Mouse (Mus musculus): Measurements from ENCODE around the gene Rab43. TPM values are rescaled to one million over a fixed set of nuclear protein-coding genes. Genes with fewer than 3 reads are reported as not detected.
A peak's percentile ranks its signal among the peaks of the same experiment; 100 is the strongest.

Gene Rab43
- polyA plus RNA-seq, 1 experiment: 77.6 TPM

DNA sequence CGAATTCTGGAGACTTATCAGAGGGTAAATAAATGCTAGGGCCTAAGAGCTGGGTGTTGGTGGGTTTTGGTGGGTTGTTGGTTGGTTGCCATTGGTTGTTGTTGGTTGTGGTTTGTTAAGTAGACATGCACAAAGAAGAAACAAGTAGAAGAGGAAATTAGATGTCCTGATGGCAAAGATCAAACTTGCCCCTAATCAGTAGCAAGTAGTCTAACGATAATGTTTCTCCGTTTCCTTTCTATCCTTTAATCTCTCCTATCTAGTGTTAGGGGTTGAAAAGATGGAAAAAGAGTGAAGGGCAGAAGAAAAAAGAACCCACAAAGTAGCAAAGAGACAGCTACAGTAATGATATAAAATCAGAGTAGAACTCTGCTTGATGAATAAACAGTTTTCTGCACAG lies 67.3 kb downstream of the Rab43 start:
- no peaks in the 10 kb centered on the region for H3K27me3 ChIP-seq (replicated peaks)
- no peaks in the 10 kb centered on the region for H3K9me3 ChIP-seq
- TF ChIP-seq GATA1 (IDR thresholded peaks at IDR 0.05; ENCODE audit: borderline replicate concordance, low read length) (no peak), FLI1 (IDR thresholded peaks at IDR 0.05; ENCODE audit: low read length) (no peak)
- H3K4me1 ChIP-seq: peaks cover 100% of the 10 kb centered on the region
- H3K4me3 ChIP-seq (replicated peaks): no peak overlapping the region
- peaks cover 62% of the 10 kb centered on the region for H3K36me3 ChIP-seq (replicated peaks; ENCODE audit: low read length)

- Histone ChIP-seq H3K4me3 (replicated peaks) (no peak overlapping the region), H3K36me3 (replicated peaks; ENCODE audit: low read length) (peaks cover 65% of the 10 kb centered on the region), H3K4me1 (peaks cover 100% of the 10 kb centered on the region), H3K9me3 (no peaks in the 10 kb centered on the region), H3K27me3 (replicated peaks) (no peaks in the 10 kb centered on the region)
- TF ChIP-seq FLI1 (IDR thresholded peaks at IDR 0.05; ENCODE audit: low read length) (no peak), GATA1 (IDR thresholded peaks at IDR 0.05; ENCODE audit: borderline replicate concordance, low read length) (no peak)
Measured at GRCm38 (mm10) chr6:87743281-87743680, 68.7 kb downstream of the Rab43 start.

DNA sequence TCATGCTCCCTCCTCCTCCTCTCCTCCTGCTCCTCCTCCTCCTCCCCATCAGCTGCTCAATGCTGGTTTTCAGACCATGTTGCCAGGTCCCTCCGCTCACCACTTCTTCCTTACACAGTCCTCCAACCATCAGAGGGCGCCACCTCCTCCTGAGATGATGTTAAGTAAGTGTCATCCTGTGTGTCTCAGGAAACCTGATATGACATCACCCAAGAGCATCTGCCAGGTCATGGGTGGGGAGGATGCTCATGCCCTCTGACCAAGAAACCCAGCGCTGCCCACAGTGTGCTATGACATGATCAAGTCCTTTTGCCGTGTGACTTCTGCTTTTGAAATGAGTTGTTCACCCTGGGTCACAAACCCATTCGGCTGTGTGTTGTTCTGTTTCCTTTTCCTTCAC lies 69.2 kb downstream of the Rab43 start:
- Histone ChIP-seq H3K36me3 (replicated peaks; ENCODE audit: low read length) (peaks cover 66% of the 10 kb centered on the region), H3K27me3 (replicated peaks) (no peaks in the 10 kb centered on the region), H3K9me3 (no peaks in the 10 kb centered on the region), H3K4me3 (replicated peaks) (peak overlapping the region; percentile 34), H3K4me1 (peaks cover 100% of the 10 kb centered on the region)
- TF ChIP-seq FLI1 (IDR thresholded peaks at IDR 0.05; ENCODE audit: low read length) (no peak), GATA1 (IDR thresholded peaks at IDR 0.05; ENCODE audit: borderline replicate concordance, low read length) (no peak)

- H3K27me3 ChIP-seq (replicated peaks): no peaks in the 10 kb centered on the region
- no peaks in the 10 kb centered on the region for H3K9me3 ChIP-seq
- H3K4me1 ChIP-seq: peaks cover 100% of the 10 kb centered on the region
- peaks cover 64% of the 10 kb centered on the region for H3K36me3 ChIP-seq (replicated peaks; ENCODE audit: low read length)
- H3K4me3 ChIP-seq (replicated peaks): peak overlapping the region; percentile 66
- no peak for TF ChIP-seq GATA1 (IDR thresholded peaks at IDR 0.05; ENCODE audit: borderline replicate concordance, low read length)
- TF ChIP-seq FLI1 (IDR thresholded peaks at IDR 0.05; ENCODE audit: low read length): no peak
Measured at GRCm38 (mm10) chr6:87741978-87742377, 70.0 kb downstream of the Rab43 start.

DNA sequence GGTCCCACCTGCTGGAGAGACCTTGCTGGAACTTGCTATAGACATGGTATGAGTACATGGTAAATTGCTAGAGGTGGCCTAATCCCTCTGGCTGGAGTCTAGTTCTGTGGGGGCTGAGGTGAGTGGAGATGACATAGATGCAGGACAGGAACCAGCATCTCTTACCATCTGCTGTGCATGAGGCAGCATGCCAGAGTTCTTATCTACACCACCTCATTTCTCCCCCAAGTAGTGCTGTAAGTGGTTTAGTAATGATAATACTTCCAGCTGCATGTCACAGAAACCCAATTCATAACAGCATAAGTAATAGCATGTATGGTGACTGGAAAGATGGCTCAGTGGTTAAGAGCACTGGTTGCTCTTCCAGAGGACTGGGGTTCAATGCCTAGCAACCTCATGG lies 71.5 kb downstream of the Rab43 start:
- no peak for TF ChIP-seq GATA1 (IDR thresholded peaks at IDR 0.05; ENCODE audit: borderline replicate concordance, low read length)
- no peak for TF ChIP-seq FLI1 (IDR thresholded peaks at IDR 0.05; ENCODE audit: low read length)
- H3K27me3 ChIP-seq (replicated peaks): peaks cover 4% of the 10 kb centered on the region
- peaks cover 71% of the 10 kb centered on the region for H3K36me3 ChIP-seq (replicated peaks; ENCODE audit: low read length)
- peak overlapping the region; percentile 4 for H3K4me3 ChIP-seq (replicated peaks)
- peaks cover 4% of the 10 kb centered on the region for H3K9me3 ChIP-seq
- peaks cover 96% of the 10 kb centered on the region for H3K4me1 ChIP-seq

- Histone ChIP-seq H3K4me1 (peaks cover 90% of the 10 kb centered on the region), H3K36me3 (replicated peaks; ENCODE audit: low read length) (peaks cover 77% of the 10 kb centered on the region)
Measured at GRCm38 (mm10) chr6:87739898-87740297, 72.1 kb downstream of the Rab43 start.

More at GRCm38 (mm10) chr6:87739898-87740297, 72.1 kb downstream of the Rab43 start:
- H3K9me3 ChIP-seq: peaks cover 10% of the 10 kb centered on the region
- peaks cover 8% of the 10 kb centered on the region for H3K27me3 ChIP-seq (replicated peaks)
- peak overlapping the region; percentile 48 for H3K4me3 ChIP-seq (replicated peaks)
- no peak for TF ChIP-seq FLI1 (IDR thresholded peaks at IDR 0.05; ENCODE audit: low read length)
- no peak for TF ChIP-seq GATA1 (IDR thresholded peaks at IDR 0.05; ENCODE audit: borderline replicate concordance, low read length)

Other genes starting within 250 kb of the Rab43 start
- 0.51 and 1.1 TPM in 2 replicates for gene Prokr1, start 221.4 kb downstream of the Rab43 start, polyA plus RNA-seq (2012; ENCODE audit: insufficient read depth, low replicate concordance)
- 4.5 and 5.3 TPM in 2 replicates for gene Aplf, start 140.0 kb downstream of the Rab43 start, polyA plus RNA-seq (2012; ENCODE audit: insufficient read depth, low replicate concordance)
- gene Efcc1, start 81.3 kb downstream of the Rab43 start, polyA plus RNA-seq (2012; ENCODE audit: insufficient read depth, low replicate concordance): 1.2 TPM in 1 of 2 replicates, not detected in the other
- gene Gp9, start 34.1 kb downstream of the Rab43 start, polyA plus RNA-seq (2012; ENCODE audit: insufficient read depth, low replicate concordance): 2,862 and 6,438 TPM in 2 replicates
- 13.2 TPM in 1 of 2 replicates, not detected in the other for gene Gm45140, start 23.6 kb upstream of the Rab43 start, polyA plus RNA-seq (2012; ENCODE audit: insufficient read depth, low replicate concordance)
- 5.6 and 34.7 TPM in 2 replicates for gene Isy1, start 26.6 kb upstream of the Rab43 start, polyA plus RNA-seq (2012; ENCODE audit: insufficient read depth, low replicate concordance)
- 44.0 and 59.4 TPM in 2 replicates for gene Cnbp, start 38.9 kb upstream of the Rab43 start, polyA plus RNA-seq (2012; ENCODE audit: insufficient read depth, low replicate concordance)
- gene Copg1, start 75.7 kb upstream of the Rab43 start, polyA plus RNA-seq (2012; ENCODE audit: insufficient read depth, low replicate concordance): 6.8 and 8.2 TPM in 2 replicates
- 1.5 TPM in 1 of 2 replicates, not detected in the other for gene Hmces, start 101.8 kb upstream of the Rab43 start, polyA plus RNA-seq (2012; ENCODE audit: insufficient read depth, low replicate concordance)
- 13.7 and 33.8 TPM in 2 replicates for gene H1fx, start 169.5 kb upstream of the Rab43 start, polyA plus RNA-seq (2012; ENCODE audit: insufficient read depth, low replicate concordance)
- 13.2 and 85.0 TPM in 2 replicates for gene Rab7, start 233.1 kb upstream of the Rab43 start, polyA plus RNA-seq (2012; ENCODE audit: insufficient read depth, low replicate concordance)

Data from megakaryocyte, embryonic 14.5 days (primary cell).